Mouse (Mus musculus): ENCODE measurements at regions not wholly inside any gene's neighbourhood (a gene's known extent, or its start where the extent isn't known, plus 50 kb on each side); places are given as distances from the start of the nearest gene placed in this dataset.

- Histone ChIP-seq H3K27ac (replicated peaks) (no peak overlapping the region), H3K9ac (no peak overlapping the region)
These were observed 121.2 kb downstream of the Ttc32 start for GRCm38 (mm10) chr12:9151001-9151400.

GRCm38 (mm10) chr12:9151426-9151825, 121.6 kb downstream of the Ttc32 start:
- 71% methylated on average over 1 of the region's 1 CpGs for WGBS
- Histone ChIP-seq H3K27ac (replicated peaks) (no peak overlapping the region), H3K4me2 (no peak overlapping the region), H3K4me3 (no peak overlapping the region), H3K36me3 (no peaks in the 10 kb centered on the region), H3K9me3 (no peaks in the 10 kb centered on the region), H3K27me3 (no peaks in the 10 kb centered on the region), H3K9ac (no peak overlapping the region), H3K4me1 (replicated peaks) (no peaks in the 10 kb centered on the region)
- ATAC-seq (ENCODE audit: low read depth), result no peak

More at GRCm38 (mm10) chr12:9151001-9151400, 121.2 kb downstream of the Ttc32 start:
- H3K4me3 ChIP-seq, result no peak overlapping the region
- no peaks in the 10 kb centered on the region for H3K4me1 ChIP-seq (replicated peaks)
- ATAC-seq (ENCODE audit: low read depth), result no peak
- H3K36me3 ChIP-seq, result no peaks in the 10 kb centered on the region
- H3K27me3 ChIP-seq, result no peaks in the 10 kb centered on the region
- H3K4me2 ChIP-seq, result no peak overlapping the region
- no peaks in the 10 kb centered on the region for H3K9me3 ChIP-seq

- no peak overlapping the region for H3K4me3 ChIP-seq
- H3K27ac ChIP-seq (replicated peaks), result no peak overlapping the region
- WGBS, result 95% methylated on average over 2 of the region's 2 CpGs
- H3K9me3 ChIP-seq, result no peaks in the 10 kb centered on the region
- no peaks in the 10 kb centered on the region for H3K36me3 ChIP-seq
- no peak overlapping the region for H3K9ac ChIP-seq
- no peaks in the 10 kb centered on the region for H3K27me3 ChIP-seq
- H3K4me2 ChIP-seq, result no peak overlapping the region
- no peaks in the 10 kb centered on the region for H3K4me1 ChIP-seq (replicated peaks)
- ATAC-seq (ENCODE audit: low read depth), result no peak
These were observed 124.7 kb downstream of the Ttc32 start for GRCm38 (mm10) chr12:9154491-9154890.

GRCm38 (mm10) chr12:9156794-9157193, 127.0 kb downstream of the Ttc32 start:
- no peak overlapping the region for H3K4me3 ChIP-seq
- H3K27ac ChIP-seq (replicated peaks), result no peak overlapping the region
- ATAC-seq (ENCODE audit: low read depth), result no peak
- H3K4me2 ChIP-seq, result no peak overlapping the region
- H3K36me3 ChIP-seq, result no peaks in the 10 kb centered on the region
- no peaks in the 10 kb centered on the region for H3K4me1 ChIP-seq (replicated peaks)
- H3K27me3 ChIP-seq, result no peaks in the 10 kb centered on the region
- H3K9me3 ChIP-seq, result no peaks in the 10 kb centered on the region
- no peak overlapping the region for H3K9ac ChIP-seq

GRCm38 (mm10) chr12:9158751-9159150, 129.0 kb downstream of the Ttc32 start:
- H3K36me3 ChIP-seq, result no peaks in the 10 kb centered on the region
- H3K27me3 ChIP-seq, result no peaks in the 10 kb centered on the region
- no peak overlapping the region for H3K4me3 ChIP-seq
- H3K4me1 ChIP-seq (replicated peaks), result no peaks in the 10 kb centered on the region
- no peak overlapping the region for H3K27ac ChIP-seq (replicated peaks)
- no peak for ATAC-seq (ENCODE audit: low read depth)
- no peak overlapping the region for H3K9ac ChIP-seq
- H3K9me3 ChIP-seq, result no peaks in the 10 kb centered on the region
- 81% methylated on average over 5 of the region's 5 CpGs for WGBS
- H3K4me2 ChIP-seq, result no peak overlapping the region

- H3K27ac ChIP-seq (replicated peaks), result no peak overlapping the region
- WGBS, result 74% methylated on average over 4 of the region's 4 CpGs
- no peaks in the 10 kb centered on the region for H3K27me3 ChIP-seq
- no peaks in the 10 kb centered on the region for H3K9me3 ChIP-seq
- ATAC-seq (ENCODE audit: low read depth), result no peak
- no peak overlapping the region for H3K4me3 ChIP-seq
- H3K9ac ChIP-seq, result no peak overlapping the region
- H3K36me3 ChIP-seq, result no peaks in the 10 kb centered on the region
- 0 out of 2 replicates have a peak, but pooled peaks cover 8% of the 10 kb centered on the region for H3K4me1 ChIP-seq (replicated peaks)
- no peak overlapping the region for H3K4me2 ChIP-seq
These were observed 135.7 kb downstream of the Ttc32 start for GRCm38 (mm10) chr12:9165367-9165940.

GRCm38 (mm10) chr12:9166218-9166908, 136.6 kb downstream of the Ttc32 start:
- H3K27me3 ChIP-seq, result no peaks in the 10 kb centered on the region
- ATAC-seq (ENCODE audit: low read depth), result peak; percentile 94
- H3K27ac ChIP-seq (replicated peaks), result no peak overlapping the region
- H3K9ac ChIP-seq, result no peak overlapping the region
- H3K36me3 ChIP-seq, result no peaks in the 10 kb centered on the region
- 56% methylated on average over 10 of the region's 10 CpGs for WGBS
- H3K4me3 ChIP-seq, result no peak overlapping the region
- no peaks in the 10 kb centered on the region for H3K9me3 ChIP-seq
- H3K4me1 ChIP-seq (replicated peaks), result 0 out of 2 replicates have a peak, but pooled peaks cover 8% of the 10 kb centered on the region
- no peak overlapping the region for H3K4me2 ChIP-seq

GRCm38 (mm10) chr12:9169008-9169407, 139.2 kb downstream of the Ttc32 start:
- WGBS, result 73% methylated on average over 3 of the region's 3 CpGs
- H3K4me2 ChIP-seq, result no peak overlapping the region

GRCm38 (mm10) chr12:9173680-9174079, 143.9 kb downstream of the Ttc32 start:
- WGBS, result 6% methylated on average over 1 of the region's 1 CpGs
- Histone ChIP-seq H3K27me3 (no peaks in the 10 kb centered on the region), H3K4me1 (replicated peaks) (no peaks in the 10 kb centered on the region), H3K27ac (replicated peaks) (no peak overlapping the region), H3K9me3 (no peaks in the 10 kb centered on the region), H3K36me3 (no peaks in the 10 kb centered on the region), H3K4me2 (no peak overlapping the region), H3K4me3 (no peak overlapping the region), H3K9ac (no peak overlapping the region)
- ATAC-seq (ENCODE audit: low read depth), result no peak

More at GRCm38 (mm10) chr12:9169008-9169407, 139.2 kb downstream of the Ttc32 start:
- no peak for ATAC-seq (ENCODE audit: low read depth)
- no peak overlapping the region for H3K27ac ChIP-seq (replicated peaks)
- no peaks in the 10 kb centered on the region for H3K36me3 ChIP-seq
- H3K9ac ChIP-seq, result no peak overlapping the region
- H3K4me1 ChIP-seq (replicated peaks), result 0 out of 2 replicates have a peak, but pooled peaks cover 8% of the 10 kb centered on the region
- no peaks in the 10 kb centered on the region for H3K27me3 ChIP-seq
- H3K9me3 ChIP-seq, result no peaks in the 10 kb centered on the region
- H3K4me3 ChIP-seq, result no peak overlapping the region

GRCm38 (mm10) chr12:9174327-9174726, 144.5 kb downstream of the Ttc32 start:
- Histone ChIP-seq H3K36me3 (no peaks in the 10 kb centered on the region), H3K9ac (no peak overlapping the region), H3K27ac (replicated peaks) (no peak overlapping the region), H3K4me1 (replicated peaks) (no peaks in the 10 kb centered on the region), H3K4me2 (no peak overlapping the region), H3K4me3 (no peak overlapping the region), H3K9me3 (no peaks in the 10 kb centered on the region), H3K27me3 (no peaks in the 10 kb centered on the region)
- 55% methylated on average over 9 of the region's 9 CpGs for WGBS
- no peak for ATAC-seq (ENCODE audit: low read depth)

- H3K4me2 ChIP-seq, result no peak overlapping the region
These were observed 146.4 kb downstream of the Ttc32 start for GRCm38 (mm10) chr12:9176198-9176597.

GRCm38 (mm10) chr12:9178626-9179025, 148.8 kb downstream of the Ttc32 start:
- ATAC-seq (ENCODE audit: low read depth), result no peak
- Histone ChIP-seq H3K27ac (replicated peaks) (no peak overlapping the region), H3K36me3 (no peaks in the 10 kb centered on the region), H3K4me1 (replicated peaks) (no peaks in the 10 kb centered on the region), H3K4me3 (no peak overlapping the region), H3K4me2 (no peak overlapping the region), H3K9ac (no peak overlapping the region), H3K27me3 (no peaks in the 10 kb centered on the region), H3K9me3 (no peaks in the 10 kb centered on the region)
- WGBS, result 56% methylated on average over 4 of the region's 4 CpGs

More at GRCm38 (mm10) chr12:9176198-9176597, 146.4 kb downstream of the Ttc32 start:
- Histone ChIP-seq H3K27ac (replicated peaks) (no peak overlapping the region), H3K27me3 (no peaks in the 10 kb centered on the region), H3K4me1 (replicated peaks) (no peaks in the 10 kb centered on the region), H3K9me3 (no peaks in the 10 kb centered on the region), H3K36me3 (no peaks in the 10 kb centered on the region), H3K4me3 (no peak overlapping the region), H3K9ac (no peak overlapping the region)
- no peak for ATAC-seq (ENCODE audit: low read depth)
- 65% methylated on average over 2 of the region's 2 CpGs for WGBS

- Histone ChIP-seq H3K36me3 (no peaks in the 10 kb centered on the region), H3K4me3 (no peak overlapping the region), H3K9ac (no peak overlapping the region), H3K4me1 (replicated peaks) (no peaks in the 10 kb centered on the region), H3K27me3 (no peaks in the 10 kb centered on the region), H3K27ac (replicated peaks) (no peak overlapping the region), H3K9me3 (no peaks in the 10 kb centered on the region), H3K4me2 (no peak overlapping the region)
- WGBS, result 59% methylated on average over 4 of the region's 4 CpGs
- no peak for ATAC-seq (ENCODE audit: low read depth)
These were observed 150.9 kb downstream of the Ttc32 start for GRCm38 (mm10) chr12:9180677-9181076.

All from neural tube, embryonic 13.5 days (tissue).